Mouse (Mus musculus): ENCODE measurements around the gene Pitpnm1. TPM values are rescaled to one million over a fixed set of nuclear protein-coding genes. Genes with fewer than 3 reads are reported as not detected.
A peak's percentile ranks its signal among the peaks of the same experiment; 100 is the strongest.
"Not testable (repeated sequence)": the region's sequence is repeated elsewhere in the genome, so short reads cannot be mapped to it uniquely, and the experiment has no call there.

The Pitpnm1 gene
- polyA plus RNA-seq, 1 experiment from 2014 or later, result 87.3 TPM

DNA sequence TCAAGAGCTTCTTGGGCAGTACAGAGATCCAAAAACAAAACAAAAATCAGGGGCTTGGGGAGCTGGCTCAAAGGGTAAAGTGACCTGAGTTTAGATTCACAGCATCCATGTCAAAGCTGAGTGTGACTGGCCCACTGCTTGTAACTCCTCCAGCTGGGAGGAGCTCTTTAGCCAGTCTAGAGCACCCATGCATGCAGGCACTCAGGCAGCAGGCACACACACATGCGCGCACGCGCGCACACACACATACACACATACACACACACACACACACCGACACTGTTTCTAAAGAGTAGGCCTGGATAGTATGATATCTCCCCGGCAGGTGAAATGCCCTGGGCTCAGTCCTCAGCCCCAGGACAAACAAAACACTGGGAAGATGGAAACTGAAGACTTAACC lies 17.2 kb downstream of the Pitpnm1 start:
- Histone ChIP-seq H3K4me1 (ENCODE audit: control insufficient read depth, insufficient read depth, low read depth, low read length) (peaks cover 9% of the 10 kb centered on the region), H3K27me3 (replicated peaks; ENCODE audit: control insufficient read depth, insufficient read depth, low read length) (no peaks in the 10 kb centered on the region), H3K4me2 (ENCODE audit: low read length) (no peak overlapping the region), H3K36me3 (ENCODE audit: control insufficient read depth, insufficient read depth, low read length) (peaks cover 33% of the 10 kb centered on the region), H3K4me3 (ENCODE audit: low read length) (no peak overlapping the region), H3K9ac (ENCODE audit: low read depth, low read length) (no peak overlapping the region), H3K27ac (ENCODE audit: low read depth, low read length) (no peak overlapping the region), H3K9me3 (ENCODE audit: control insufficient read depth, low read length) (no peaks in the 10 kb centered on the region)
- ATAC-seq, result no peak
- WGBS, result 93% methylated on average over 7 of the region's 7 CpGs

DNA sequence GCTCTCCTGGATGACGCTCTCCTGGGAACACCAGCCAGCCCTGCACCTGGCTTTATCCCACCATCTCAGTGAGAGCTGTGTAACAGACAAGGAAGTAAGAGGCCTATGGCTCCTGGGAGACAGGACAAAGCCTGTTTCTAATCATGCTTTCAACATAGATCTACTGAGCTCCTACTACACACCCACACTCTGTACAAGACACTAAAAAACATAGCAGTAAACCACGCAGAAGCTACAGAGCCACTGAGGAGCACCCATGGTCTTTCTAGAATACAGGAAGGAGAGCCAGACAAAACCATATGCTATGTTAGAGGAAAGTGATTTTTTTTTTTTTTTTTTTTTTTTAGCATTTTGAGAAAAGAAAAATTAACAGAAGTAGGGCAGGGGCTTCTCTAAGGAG lies 18.6 kb downstream of the Pitpnm1 start:
- H3K27me3 ChIP-seq (replicated peaks; ENCODE audit: control insufficient read depth, insufficient read depth, low read length), result no peaks in the 10 kb centered on the region
- no peak overlapping the region for H3K9ac ChIP-seq (ENCODE audit: low read depth, low read length)
- H3K9me3 ChIP-seq (ENCODE audit: control insufficient read depth, low read length), result no peaks in the 10 kb centered on the region
- peaks cover 25% of the 10 kb centered on the region for H3K36me3 ChIP-seq (ENCODE audit: control insufficient read depth, insufficient read depth, low read length)
- H3K27ac ChIP-seq (ENCODE audit: low read depth, low read length), result no peak overlapping the region
- H3K4me3 ChIP-seq (ENCODE audit: low read length), result no peak overlapping the region
- H3K4me2 ChIP-seq (ENCODE audit: low read length), result no peak overlapping the region
- 92% methylated on average over 2 of the region's 2 CpGs for WGBS
- ATAC-seq, result no peak
- H3K4me1 ChIP-seq (ENCODE audit: control insufficient read depth, insufficient read depth, low read depth, low read length), result peaks cover 9% of the 10 kb centered on the region

DNA sequence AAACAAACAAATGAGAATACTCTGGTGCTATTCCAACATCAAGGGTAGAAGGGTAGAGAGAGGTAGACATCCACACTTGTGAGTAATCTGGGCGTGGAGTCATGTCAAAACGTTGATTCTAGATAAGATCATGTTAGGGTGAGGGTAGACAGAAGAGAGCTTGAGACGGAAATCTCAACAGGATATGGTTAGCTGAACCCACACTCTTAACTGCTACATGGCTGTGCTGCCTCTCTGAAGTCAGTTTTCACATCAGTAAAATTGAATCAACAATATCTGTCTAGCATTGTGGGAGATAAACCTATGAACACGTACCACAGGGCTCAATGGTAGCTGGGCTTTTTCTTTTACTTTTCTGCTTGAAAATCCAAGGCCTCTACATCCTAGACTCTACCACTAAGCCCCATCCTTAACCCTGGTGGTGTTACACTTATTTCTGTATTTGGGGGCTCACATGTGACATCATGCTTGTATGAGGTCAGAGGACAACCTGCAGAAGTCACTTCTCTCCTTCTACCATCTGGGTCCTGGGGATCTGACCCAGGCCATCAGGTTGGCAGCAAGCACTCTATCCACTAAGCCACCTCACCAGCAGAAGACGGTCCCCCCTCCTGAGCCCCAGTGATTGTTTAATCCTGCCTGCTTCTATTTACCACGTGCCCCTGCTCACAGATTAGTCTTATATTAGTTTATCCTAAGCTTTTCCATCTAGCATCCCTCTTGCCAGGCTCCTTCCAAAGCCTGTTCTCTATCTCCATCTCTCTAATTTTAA lies 20.1 kb downstream of the Pitpnm1 start:
- H3K27ac ChIP-seq (ENCODE audit: low read depth, low read length), result no peak overlapping the region
- H3K4me3 ChIP-seq (ENCODE audit: low read length), result no peak overlapping the region
- H3K9me3 ChIP-seq (ENCODE audit: control insufficient read depth, low read length), result no peaks in the 10 kb centered on the region
- no peak overlapping the region for H3K9ac ChIP-seq (ENCODE audit: low read depth, low read length)
- no peaks in the 10 kb centered on the region for H3K27me3 ChIP-seq (replicated peaks; ENCODE audit: control insufficient read depth, insufficient read depth, low read length)
- peaks cover 13% of the 10 kb centered on the region for H3K36me3 ChIP-seq (ENCODE audit: control insufficient read depth, insufficient read depth, low read length)
- ATAC-seq, result no peak
- peak overlapping the region; percentile 56 for H3K4me2 ChIP-seq (ENCODE audit: low read length)
- WGBS, result 94% methylated on average over 6 of the region's 6 CpGs
- peaks cover 9% of the 10 kb centered on the region for H3K4me1 ChIP-seq (ENCODE audit: control insufficient read depth, insufficient read depth, low read depth, low read length)

DNA sequence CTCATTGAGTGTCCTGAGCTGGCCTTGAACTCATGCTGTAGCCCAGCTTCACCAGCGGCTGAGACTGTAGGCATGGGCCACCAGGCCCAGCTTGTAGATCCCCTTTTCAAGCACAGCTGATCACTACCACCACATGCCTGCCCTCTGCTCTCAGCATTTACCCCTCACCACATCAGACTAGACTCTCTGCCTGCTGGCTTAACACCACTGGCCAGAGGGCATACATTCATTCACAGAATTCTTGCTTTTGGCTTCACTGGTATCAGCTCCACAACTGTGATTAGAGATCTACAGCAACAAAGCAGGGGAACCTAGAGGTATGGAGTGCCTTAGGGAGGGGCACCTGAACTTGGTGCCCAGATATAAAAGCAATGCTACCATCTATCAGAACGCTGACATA lies 20.7 kb downstream of the Pitpnm1 start:
- Histone ChIP-seq H3K27ac (ENCODE audit: low read depth, low read length) (peak overlapping the region; percentile 91; the same call in 1 of the 2 replicates), H3K4me1 (ENCODE audit: control insufficient read depth, insufficient read depth, low read depth, low read length) (peaks cover 9% of the 10 kb centered on the region), H3K4me3 (ENCODE audit: low read length) (peak overlapping the region; percentile 60), H3K9me3 (ENCODE audit: control insufficient read depth, low read length) (no peaks in the 10 kb centered on the region), H3K27me3 (replicated peaks; ENCODE audit: control insufficient read depth, insufficient read depth, low read length) (no peaks in the 10 kb centered on the region), H3K9ac (ENCODE audit: low read depth, low read length) (0 out of 2 replicates have a peak overlapping the region, but pooled peaks have one; percentile 18), H3K4me2 (ENCODE audit: low read length) (peak overlapping the region; percentile 56), H3K36me3 (ENCODE audit: control insufficient read depth, insufficient read depth, low read length) (peaks cover 8% of the 10 kb centered on the region)
- ATAC-seq, result no peak
- WGBS, result 94% methylated on average over 2 of the region's 2 CpGs

DNA sequence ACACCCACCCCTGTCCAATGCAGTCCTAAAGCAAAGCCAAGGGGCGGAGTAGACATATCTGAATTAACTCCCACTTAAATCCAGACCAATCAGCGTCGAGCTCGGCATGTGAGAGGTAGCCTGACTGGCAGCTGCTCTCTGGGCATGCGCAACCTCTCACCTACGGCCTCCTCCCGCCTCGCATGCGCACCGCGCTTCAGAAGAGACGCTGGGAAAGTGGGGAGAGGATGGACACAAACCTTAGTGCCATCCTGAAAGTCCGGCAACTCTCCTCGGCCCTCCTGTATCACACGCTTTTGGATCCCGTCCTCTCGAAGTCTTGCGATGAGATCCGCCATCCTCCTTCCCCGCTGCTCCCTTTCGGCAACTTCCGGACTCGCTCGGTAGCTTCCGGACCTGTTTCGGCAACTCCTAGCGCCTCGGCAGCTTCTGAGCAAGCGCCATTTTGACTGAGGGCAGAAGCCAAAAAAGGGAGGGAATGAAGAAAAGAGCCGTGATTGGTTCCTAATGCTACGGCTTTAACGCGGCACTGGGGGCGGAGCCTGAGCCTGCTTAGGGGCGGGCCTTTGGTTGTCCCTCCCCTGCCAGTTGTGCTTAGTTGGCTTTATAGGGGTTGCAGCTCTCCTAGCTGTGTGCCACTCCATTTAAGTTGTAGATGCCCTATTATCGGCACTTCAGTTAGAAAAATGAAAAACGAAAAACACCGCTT lies 21.5 kb downstream of the Pitpnm1 start:
- peak; percentile 86 for ATAC-seq
- H3K27me3 ChIP-seq (replicated peaks; ENCODE audit: control insufficient read depth, insufficient read depth, low read length), result no peaks in the 10 kb centered on the region
- WGBS, result 1% methylated on average over 38 of the region's 38 CpGs

DNA sequence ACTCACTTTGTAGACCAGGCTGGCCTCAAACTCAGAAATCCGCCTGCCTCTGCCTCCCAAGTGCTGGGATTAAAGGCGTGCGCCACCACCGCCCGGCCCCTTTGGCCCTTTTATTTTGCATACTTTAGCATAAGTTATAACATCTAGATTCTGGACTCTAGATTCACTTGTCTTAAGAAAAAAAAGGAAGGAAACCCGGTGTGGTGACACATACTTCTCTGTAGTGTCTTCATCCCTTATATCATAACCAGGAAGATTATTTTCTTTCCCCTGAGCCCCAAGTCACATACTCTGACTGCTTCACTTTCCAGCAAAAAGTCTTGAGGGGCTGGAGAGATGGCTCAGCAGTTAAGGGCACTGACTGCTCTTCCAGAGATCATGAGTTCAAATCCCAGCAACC lies 22.1 kb downstream of the Pitpnm1 start:
- not testable (repeated sequence) for H3K9ac ChIP-seq (ENCODE audit: low read depth, low read length); H3K9me3 ChIP-seq (ENCODE audit: control insufficient read depth, low read length); H3K36me3 ChIP-seq (ENCODE audit: control insufficient read depth, insufficient read depth, low read length); ATAC-seq; H3K4me3 ChIP-seq (ENCODE audit: low read length); H3K27me3 ChIP-seq (replicated peaks; ENCODE audit: control insufficient read depth, insufficient read depth, low read length); H3K27ac ChIP-seq (ENCODE audit: low read depth, low read length)
- peak overlapping the region; percentile 56 for H3K4me2 ChIP-seq (ENCODE audit: low read length)
- WGBS, result 57% methylated on average over 6 of the region's 6 CpGs
- peaks cover 13% of the 10 kb centered on the region for H3K4me1 ChIP-seq (ENCODE audit: control insufficient read depth, insufficient read depth, low read depth, low read length)

More for the DNA sequence above, 21.5 kb downstream of the Pitpnm1 start:
- Histone ChIP-seq H3K4me1 (ENCODE audit: control insufficient read depth, insufficient read depth, low read depth, low read length) (peaks cover 9% of the 10 kb centered on the region), H3K9ac (ENCODE audit: low read depth, low read length) (peak overlapping the region; percentile 74), H3K4me3 (ENCODE audit: low read length) (peak overlapping the region; percentile 60), H3K27ac (ENCODE audit: low read depth, low read length) (peak overlapping the region; percentile 91), H3K36me3 (ENCODE audit: control insufficient read depth, insufficient read depth, low read length) (peaks cover 3% of the 10 kb centered on the region; the same call in 1 of the 2 replicates), H3K4me2 (ENCODE audit: low read length) (peak overlapping the region; percentile 56), H3K9me3 (ENCODE audit: control insufficient read depth, low read length) (no peaks in the 10 kb centered on the region)

DNA sequence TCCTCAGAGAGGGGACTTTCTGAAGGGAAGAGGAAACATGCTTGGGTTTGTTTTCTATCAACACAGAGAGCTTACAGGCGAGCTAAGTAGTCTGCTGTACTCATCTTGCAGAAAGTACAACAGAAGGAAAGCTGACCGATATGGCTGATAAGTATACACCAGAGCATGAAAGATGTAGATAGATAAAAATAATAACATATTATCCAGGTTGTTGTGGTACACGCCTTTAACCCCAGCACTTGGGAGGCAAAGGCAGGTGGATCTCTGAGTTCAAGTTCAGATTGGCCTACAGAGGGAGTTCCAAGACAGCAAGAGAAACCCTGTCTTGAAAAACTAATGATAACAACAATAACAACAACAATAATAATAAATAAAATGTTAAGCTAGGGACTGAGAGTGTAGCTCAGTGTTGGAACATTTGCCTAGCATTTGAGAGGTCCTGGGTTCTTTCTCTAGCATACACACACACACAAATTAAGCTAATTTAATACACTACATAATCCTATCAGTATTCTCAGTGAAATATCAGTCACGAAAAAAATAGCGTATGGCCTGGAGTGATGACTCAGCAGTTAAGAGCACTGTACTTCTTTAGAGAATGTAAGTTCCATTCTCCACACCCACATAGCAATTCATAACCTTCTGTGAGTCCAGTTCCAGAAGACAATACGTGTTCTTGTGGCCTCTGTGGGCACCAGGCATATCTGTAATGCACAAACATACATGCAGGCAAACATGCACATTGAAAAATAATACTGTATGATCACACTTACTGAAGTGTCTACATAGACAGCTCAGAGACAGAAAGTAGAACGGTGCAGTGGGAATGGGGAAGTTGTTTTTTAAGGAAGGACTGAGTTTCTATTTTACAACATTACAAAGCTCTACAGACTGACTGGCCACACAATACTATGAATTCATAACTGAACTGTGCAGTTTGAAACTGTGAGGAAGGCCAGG lies 22.9 kb downstream of the Pitpnm1 start:
- H3K27ac ChIP-seq (ENCODE audit: low read depth, low read length), result no peak overlapping the region
- no peak overlapping the region for H3K9ac ChIP-seq (ENCODE audit: low read depth, low read length)
- H3K4me3 ChIP-seq (ENCODE audit: low read length), result no peak overlapping the region
- 84% methylated on average over 7 of the region's 7 CpGs for whole genome bisulfite sequencing
- H3K27me3 ChIP-seq (replicated peaks; ENCODE audit: control insufficient read depth, insufficient read depth, low read length), result no peaks in the 10 kb centered on the region
- H3K4me2 ChIP-seq (ENCODE audit: low read length), result no peak overlapping the region
- no peak for ATAC-seq
- peaks cover 3% of the 10 kb centered on the region; the same call in 1 of the 2 replicates for H3K36me3 ChIP-seq (ENCODE audit: control insufficient read depth, insufficient read depth, low read length)
- no peaks in the 10 kb centered on the region for H3K9me3 ChIP-seq (ENCODE audit: control insufficient read depth, low read length)
- peaks cover 19% of the 10 kb centered on the region for H3K4me1 ChIP-seq (ENCODE audit: control insufficient read depth, insufficient read depth, low read depth, low read length)

DNA sequence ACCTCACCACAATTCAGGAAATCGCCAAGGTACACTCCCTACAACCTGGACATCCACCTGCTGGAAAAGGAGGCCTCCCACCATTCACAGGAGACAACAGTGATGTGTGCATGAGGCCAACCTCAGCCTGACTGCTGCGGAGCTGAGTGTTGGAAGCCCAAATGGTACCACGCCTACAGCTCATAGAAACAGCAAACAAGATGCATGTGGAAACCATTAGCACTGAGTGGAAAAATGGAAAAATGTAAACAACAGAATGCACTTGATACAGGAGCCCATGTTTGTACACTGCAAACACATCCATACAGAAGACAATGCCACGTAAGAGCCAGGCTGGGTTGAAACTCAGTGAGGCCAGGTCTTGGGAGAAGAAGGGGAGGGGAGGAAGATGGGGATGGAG lies 24.6 kb downstream of the Pitpnm1 start:
- Histone ChIP-seq H3K36me3 (ENCODE audit: control insufficient read depth, insufficient read depth, low read length) (peaks cover 8% of the 10 kb centered on the region), H3K9ac (ENCODE audit: low read depth, low read length) (no peak overlapping the region), H3K27ac (ENCODE audit: low read depth, low read length) (no peak overlapping the region), H3K4me1 (ENCODE audit: control insufficient read depth, insufficient read depth, low read depth, low read length) (peaks cover 19% of the 10 kb centered on the region), H3K27me3 (replicated peaks; ENCODE audit: control insufficient read depth, insufficient read depth, low read length) (no peaks in the 10 kb centered on the region), H3K4me3 (ENCODE audit: low read length) (no peak overlapping the region), H3K4me2 (ENCODE audit: low read length) (no peak overlapping the region), H3K9me3 (ENCODE audit: control insufficient read depth, low read length) (no peaks in the 10 kb centered on the region)
- no peak for ATAC-seq
- WGBS, result 85% methylated on average over 4 of the region's 4 CpGs
